In the genomic region with DNA sequence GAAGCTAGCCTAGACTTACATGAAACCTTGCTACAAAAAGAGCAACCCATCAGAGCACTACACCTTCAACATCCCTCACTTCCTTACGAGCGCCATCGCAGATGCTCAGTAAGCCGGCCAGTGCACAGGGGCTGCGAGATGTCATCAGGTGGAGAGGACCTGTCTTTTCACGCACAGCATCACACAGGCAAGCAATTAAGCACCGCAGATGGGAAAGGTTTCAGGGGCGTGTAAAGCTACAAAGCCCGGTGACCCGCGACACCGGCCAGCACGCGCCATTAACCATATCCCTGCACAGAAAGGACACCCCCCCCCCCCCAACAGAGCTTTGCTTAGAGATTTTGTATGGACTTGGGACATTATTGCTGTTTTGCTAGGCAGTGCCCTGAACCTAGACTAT, we compare ENCODE assay signal across 24 mouse cellular contexts. TPM values are rescaled to one million over a fixed set of nuclear protein-coding genes. Genes with fewer than 3 reads are reported as not detected.
DNase-seq lines count a peak whose midpoint lies in the region; ATAC-seq lines count a peak whose summit lies in the region.
"Had no signal": no experiment of that assay in that cellular context is flagged by ENCODE, and none has a peak within 500 bp of the region (broad histone marks: within the 10 kb centered on the region; RNA-seq: fewer than 3 reads in every experiment).

No protein-coding gene starts in this region.

- no peak overlapping the region for H3K4me3 ChIP-seq in kidney, embryonic 14.5 days (ENCODE audit: low read length)
- no peak overlapping the region for H3K4me3 ChIP-seq in kidney, embryonic 16.5 days (ENCODE audit: low read length)
- H3K4me3 ChIP-seq in neural tube, embryonic 11.5 days (ENCODE audit: low read depth, low read length): no peak overlapping the region
- no peak overlapping the region for H3K4me3 ChIP-seq in neural tube, embryonic 15.5 days (replicated peaks)
- H3K4me3 ChIP-seq: embryonic facial prominence, embryonic 13.5 days; embryonic facial prominence, embryonic 15.5 days; erythroblast, embryonic 14.5 days; forebrain, embryonic 10.5 days; forebrain, embryonic 12.5 days had no signal

- H3K9ac ChIP-seq in kidney, embryonic 14.5 days (ENCODE audit: low read depth, low read length): no peak overlapping the region
- no peak overlapping the region for H3K9ac ChIP-seq in kidney, embryonic 16.5 days (replicated peaks; ENCODE audit: low read length)
- no peak overlapping the region for H3K9ac ChIP-seq in neural tube, embryonic 11.5 days (ENCODE audit: low read length)
- H3K9ac ChIP-seq in neural tube, embryonic 15.5 days (replicated peaks): no peak overlapping the region
- H3K9ac ChIP-seq: embryonic facial prominence, embryonic 13.5 days; embryonic facial prominence, embryonic 15.5 days; forebrain, embryonic 12.5 days had no signal

- H3K4me1 ChIP-seq in kidney, embryonic 14.5 days (ENCODE audit: control insufficient read depth, insufficient read depth, low read length): peaks cover 10% of the 10 kb centered on the region
- H3K4me1 ChIP-seq in kidney, embryonic 16.5 days (ENCODE audit: insufficient read depth, low read length): peaks cover 13% of the 10 kb centered on the region
- H3K4me1 ChIP-seq in neural tube, embryonic 11.5 days (ENCODE audit: control insufficient read depth, insufficient read depth, low read length): no peaks in the 10 kb centered on the region
- peaks cover 3% of the 10 kb centered on the region; the same call in 1 of the 2 replicates for H3K4me1 ChIP-seq in neural tube, embryonic 15.5 days

- peak; percentile 62; the same call in 1 of the 2 replicates for ATAC-seq in kidney, embryonic 14.5 days (ENCODE audit: low FRiP score, low TSS enrichment)
- ATAC-seq in kidney, embryonic 16.5 days (ENCODE audit: low FRiP score, low TSS enrichment): peak; percentile 68
- no peak for ATAC-seq in neural tube, embryonic 11.5 days (ENCODE audit: insufficient read depth, low FRiP score, low TSS enrichment)
- no peak for ATAC-seq in neural tube, embryonic 15.5 days (ENCODE audit: low FRiP score)
- no peak for ATAC-seq in granulocyte monocyte progenitor cell, adult 5-6 weeks (replicated peaks; ENCODE audit: poor library complexity, severe bottlenecking)
- ATAC-seq: forebrain, embryonic 14.5 days; forebrain, embryonic 16.5 days had no signal

- no peaks in the 10 kb centered on the region for H3K36me3 ChIP-seq in kidney, embryonic 14.5 days (ENCODE audit: control insufficient read depth, insufficient read depth, low read length)
- no peaks in the 10 kb centered on the region for H3K36me3 ChIP-seq in kidney, embryonic 16.5 days (ENCODE audit: insufficient read depth, low read length)
- no peaks in the 10 kb centered on the region for H3K36me3 ChIP-seq in neural tube, embryonic 11.5 days (ENCODE audit: control insufficient read depth, insufficient read depth, low read length)
- no peaks in the 10 kb centered on the region for H3K36me3 ChIP-seq in neural tube, embryonic 15.5 days
- H3K36me3 ChIP-seq: embryonic facial prominence, embryonic 15.5 days; forebrain, embryonic 10.5 days had no signal

- no peak overlapping the region for H3K27ac ChIP-seq in kidney, embryonic 14.5 days (ENCODE audit: low read depth, low read length)
- H3K27ac ChIP-seq in kidney, embryonic 16.5 days (ENCODE audit: low read length): no peak overlapping the region
- H3K27ac ChIP-seq in neural tube, embryonic 11.5 days (ENCODE audit: low read depth, low read length): no peak overlapping the region
- H3K27ac ChIP-seq in neural tube, embryonic 15.5 days (replicated peaks): no peak overlapping the region
- H3K27ac ChIP-seq: embryonic facial prominence, embryonic 13.5 days; embryonic facial prominence, embryonic 15.5 days; forebrain, embryonic 10.5 days; forebrain, embryonic 12.5 days had no signal

- no peak for DNase-seq in kidney, adult 18-20 months
- DNase-seq in kidney, adult 9 months: no peak
- peak; percentile 29 for DNase-seq in neural tube, embryonic 11.5 days (ENCODE audit: low spot score)
- DNase-seq in mesoderm, embryonic 11.5 days (ENCODE audit: low read depth, low spot score): peak; percentile 37
- DNase-seq: adrenal gland, adult 2 months; adrenal gland, postnatal 10 days; adrenal gland, postnatal 25 days; cerebellum, adult 11 months; cerebellum, adult 8-10 months; cerebellum, adult 9-11 months; cerebellum, postnatal 14 days; cerebellum, postnatal 36 days; embryo, embryonic 11 days had no signal

- WGBS in kidney, embryonic 14.5 days: 37% methylated on average over 14 of the region's 14 CpGs
- 35% methylated on average over 14 of the region's 14 CpGs for WGBS in kidney, embryonic 16.5 days
- 66% methylated on average over 14 of the region's 14 CpGs for WGBS in neural tube, embryonic 11.5 days
- 62% methylated on average over 14 of the region's 14 CpGs for WGBS in neural tube, embryonic 15.5 days

- H3K9me3 ChIP-seq in kidney, embryonic 14.5 days (ENCODE audit: control insufficient read depth, low read length): 0 out of 2 replicates have a peak, but pooled peaks cover 8% of the 10 kb centered on the region
- no peaks in the 10 kb centered on the region for H3K9me3 ChIP-seq in kidney, embryonic 16.5 days (ENCODE audit: low read length)
- no peaks in the 10 kb centered on the region for H3K9me3 ChIP-seq in neural tube, embryonic 11.5 days (ENCODE audit: control insufficient read depth, low read length)
- H3K9me3 ChIP-seq in neural tube, embryonic 15.5 days (replicated peaks): no peaks in the 10 kb centered on the region
- H3K9me3 ChIP-seq: embryonic facial prominence, embryonic 13.5 days; embryonic facial prominence, embryonic 15.5 days had no signal

- no peak overlapping the region for H3K4me2 ChIP-seq in kidney, embryonic 14.5 days (replicated peaks; ENCODE audit: low read depth, low read length)
- H3K4me2 ChIP-seq in kidney, embryonic 16.5 days (replicated peaks; ENCODE audit: low read depth, low read length): no peak overlapping the region
- H3K4me2 ChIP-seq in neural tube, embryonic 11.5 days (ENCODE audit: low read depth): no peak overlapping the region
- H3K4me2 ChIP-seq in neural tube, embryonic 15.5 days: no peak overlapping the region
- H3K4me2 ChIP-seq: embryonic facial prominence, embryonic 13.5 days; embryonic facial prominence, embryonic 15.5 days; forebrain, embryonic 12.5 days had no signal

- peaks cover 2% of the 10 kb centered on the region; the same call in 1 of the 2 replicates for H3K27me3 ChIP-seq in kidney, embryonic 14.5 days (ENCODE audit: control insufficient read depth, insufficient read depth, low read length)
- no peaks in the 10 kb centered on the region for H3K27me3 ChIP-seq in kidney, embryonic 16.5 days (ENCODE audit: insufficient read depth, low read length)
- no peaks in the 10 kb centered on the region for H3K27me3 ChIP-seq in neural tube, embryonic 11.5 days (ENCODE audit: control insufficient read depth, insufficient read depth, low read length)
- H3K27me3 ChIP-seq in neural tube, embryonic 15.5 days (replicated peaks): no peaks in the 10 kb centered on the region
- H3K27me3 ChIP-seq: embryonic facial prominence, embryonic 13.5 days; embryonic facial prominence, embryonic 15.5 days had no signal

RNA-seq across cellular contexts. Expression of gene Gfod1, which starts 30.1 kb away (rescaled TPM):
- 0.41 and 0.56 TPM in 2 replicates for polyA plus RNA-seq in kidney, embryonic 14.5 days (2014; fragmentation: Nextera tagmentation; extraction: Ambion mirVana)
- polyA plus RNA-seq in kidney, embryonic 16.5 days (2015; fragmentation: Nextera tagmentation; extraction: Ambion mirVana): 0.24 and 0.36 TPM in 2 replicates
- 0.66 and 0.78 TPM in 2 replicates for polyA plus RNA-seq in neural tube, embryonic 11.5 days (2014; fragmentation: Nextera tagmentation; extraction: Ambion mirVana)
- 1.9 and 2.7 TPM in 2 replicates for polyA plus RNA-seq in neural tube, embryonic 15.5 days (2015; fragmentation: Nextera tagmentation; extraction: Ambion mirVana)
- 13.2 and 13.9 TPM in 2 replicates for total RNA-seq in granulocyte monocyte progenitor cell, adult 5-6 weeks (2014; fragmentation: Nextera tagmentation)
- total RNA-seq in granulocyte monocyte progenitor cell, adult 5-6 weeks (2017): 7.5 and 7.8 TPM in 2 replicates

Comparison
In these comparisons a context has a peak if more than half of its experiments do, and no peak if none do; other contexts are left out.
1. ATAC-seq: peak in kidney, embryonic 14.5 days (single experiment) and kidney, embryonic 16.5 days (single experiment); none in neural tube, embryonic 11.5 days (single experiment), neural tube, embryonic 15.5 days (single experiment) and granulocyte monocyte progenitor cell, adult 5-6 weeks (single experiment).
2. DNase-seq: peak in neural tube, embryonic 11.5 days (single experiment) and mesoderm, embryonic 11.5 days (single experiment); none in kidney, adult 18-20 months (single experiment) and kidney, adult 9 months (single experiment).